Mouse (Mus musculus) embryonic fibroblast, embryonic 13.5 days (primary cell): ENCODE results near the gene Cxcl16.

Experiments used
- CTCF ChIP-seq: IDR thresholded peaks from 2 replicates; pipeline ENCODE4 v1.5.1; 2011; ENCODE audit warnings: mild to moderate bottlenecking, control low read depth, low read length, moderate library complexity, borderline replicate concordance; ENCODE audit not compliant: insufficient read depth
- POLR2A ChIP-seq: IDR thresholded peaks from 2 replicates; pipeline ENCODE4 v1.6.1; 2011; ENCODE audit warnings: low read depth, mild to moderate bottlenecking, control low read depth, low read length, moderate library complexity

DNA sequence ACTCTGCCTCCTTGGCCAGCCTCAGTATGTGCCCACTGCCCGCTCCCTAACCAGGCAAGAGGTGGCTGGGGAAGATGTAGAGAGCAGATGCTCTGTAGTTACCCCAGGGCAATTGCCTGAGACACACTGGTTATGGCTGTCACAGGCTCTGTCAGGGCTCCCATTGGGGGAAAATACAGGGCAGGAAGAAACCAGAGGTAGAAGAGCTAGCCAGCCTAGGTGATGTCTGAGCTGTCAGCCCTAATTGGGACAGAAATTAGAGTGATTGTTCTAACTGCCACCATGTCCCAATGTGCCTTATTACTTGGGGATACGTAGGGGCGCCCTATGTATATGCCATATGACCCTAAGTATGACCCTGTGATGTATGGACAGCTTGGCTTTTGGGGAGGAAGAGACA is 25.8 kb downstream of the Cxcl16 start:
- TF ChIP-seq CTCF (no peak), POLR2A (no peak)
